ENCODE assay signal across 18 mouse cellular contexts in the genomic region with DNA sequence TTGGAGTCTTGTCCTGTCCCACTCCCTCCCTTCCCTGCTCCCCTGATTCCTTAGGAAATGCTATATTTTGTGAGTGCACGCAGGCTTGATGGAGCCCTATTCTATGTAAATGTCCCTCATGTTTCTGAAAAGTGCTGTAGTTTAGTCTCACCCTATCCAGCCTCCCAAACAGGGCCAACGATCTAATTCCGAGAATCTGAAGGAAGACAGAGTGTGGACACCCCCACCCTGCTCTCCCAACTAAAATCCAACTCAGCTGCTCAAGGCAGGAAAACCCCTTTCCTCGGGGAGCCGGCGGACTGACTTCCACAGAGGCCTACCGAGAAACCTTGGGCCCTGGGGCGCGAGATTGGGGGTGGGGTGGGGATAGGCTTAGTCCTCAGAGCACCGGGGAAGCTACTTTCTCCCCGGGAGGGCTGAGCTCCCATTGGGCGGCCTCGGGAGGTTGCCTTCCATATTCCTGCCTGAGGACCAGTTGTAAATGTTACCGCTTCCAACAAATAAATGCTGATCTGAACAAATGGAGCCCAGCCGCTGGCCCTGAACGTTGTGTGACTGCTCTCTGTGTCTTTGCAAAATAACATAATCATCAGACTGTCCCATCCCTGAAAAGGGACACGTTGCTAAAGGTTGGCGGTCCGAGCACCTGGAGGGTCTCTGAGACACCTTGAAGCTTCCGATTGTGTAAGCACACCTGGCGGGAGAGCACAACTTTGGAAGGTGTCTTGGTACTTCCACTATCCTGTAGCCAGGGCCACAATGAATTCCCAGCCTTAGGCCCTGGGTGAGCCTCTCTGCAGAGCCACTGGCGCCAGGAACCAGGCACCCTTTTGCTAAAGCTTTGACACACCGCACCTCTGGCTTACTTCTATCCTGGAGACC. TPM values are rescaled to one million over a fixed set of nuclear protein-coding genes. Genes with fewer than 3 reads are reported as not detected.
A peak's percentile ranks its signal among the peaks of the same experiment; 100 is the strongest.
DNase-seq lines count a peak whose midpoint lies in the region; ATAC-seq lines count a peak whose summit lies in the region.
"Had no signal": no experiment of that assay in that cellular context is flagged by ENCODE, and none has a peak within 500 bp of the region (broad histone marks: within the 10 kb centered on the region; RNA-seq: fewer than 3 reads in every experiment).

No protein-coding gene starts in this region.

- peaks cover 8% of the 10 kb centered on the region; the same call in 1 of the 2 replicates for H3K36me3 ChIP-seq in kidney, embryonic 14.5 days (ENCODE audit: control insufficient read depth, insufficient read depth, low read length)
- no peaks in the 10 kb centered on the region for H3K36me3 ChIP-seq in kidney, embryonic 15.5 days
- 0 out of 2 replicates have a peak, but pooled peaks cover 4% of the 10 kb centered on the region for H3K36me3 ChIP-seq in limb, embryonic 10.5 days
- H3K36me3 ChIP-seq in neural tube, embryonic 14.5 days (ENCODE audit: control insufficient read depth, insufficient read depth, low read length), result no peaks in the 10 kb centered on the region
- H3K36me3 ChIP-seq in hindbrain, embryonic 11.5 days (ENCODE audit: control insufficient read depth, insufficient read depth, low read length), result no peaks in the 10 kb centered on the region
- H3K36me3 ChIP-seq: heart, embryonic 15.5 days; lung, embryonic 15.5 days had no signal

- H3K4me2 ChIP-seq in kidney, embryonic 14.5 days (replicated peaks; ENCODE audit: low read depth, low read length), result peak overlapping the region; percentile 85
- H3K4me2 ChIP-seq in kidney, embryonic 15.5 days, result peak overlapping the region; percentile 80
- H3K4me2 ChIP-seq in neural tube, embryonic 14.5 days (ENCODE audit: low read depth, low read length), result peak overlapping the region; percentile 74
- no peak overlapping the region for H3K4me2 ChIP-seq in hindbrain, embryonic 11.5 days (replicated peaks; ENCODE audit: low read depth, low read length)
- H3K4me2 ChIP-seq: heart, embryonic 15.5 days; lung, embryonic 15.5 days had no signal

- no peak for ATAC-seq in kidney, embryonic 14.5 days (ENCODE audit: low FRiP score, low TSS enrichment)
- ATAC-seq in kidney, embryonic 15.5 days (replicated peaks; ENCODE audit: low FRiP score), result no peak
- ATAC-seq in neural tube, embryonic 14.5 days (ENCODE audit: low read depth), result no peak
- ATAC-seq in hindbrain, embryonic 11.5 days (ENCODE audit: low FRiP score), result no peak
- ATAC-seq: hindbrain, postnatal 0 days had no signal

- peak overlapping the region; percentile 85 for H3K4me3 ChIP-seq in kidney, embryonic 14.5 days (ENCODE audit: low read length)
- H3K4me3 ChIP-seq in kidney, embryonic 15.5 days (replicated peaks), result peak overlapping the region; percentile 70
- H3K4me3 ChIP-seq in limb, embryonic 10.5 days, result peak overlapping the region; percentile 80
- peak overlapping the region; percentile 53 for H3K4me3 ChIP-seq in neural tube, embryonic 14.5 days (ENCODE audit: low read depth, low read length)
- H3K4me3 ChIP-seq in hindbrain, embryonic 11.5 days (ENCODE audit: low read depth, low read length), result no peak overlapping the region
- H3K4me3 ChIP-seq: heart, embryonic 15.5 days; lung, embryonic 15.5 days had no signal

- no peaks in the 10 kb centered on the region for H3K9me3 ChIP-seq in kidney, embryonic 14.5 days (ENCODE audit: control insufficient read depth, low read length)
- H3K9me3 ChIP-seq in kidney, embryonic 15.5 days (replicated peaks), result no peaks in the 10 kb centered on the region
- no peaks in the 10 kb centered on the region for H3K9me3 ChIP-seq in limb, embryonic 10.5 days (replicated peaks)
- no peaks in the 10 kb centered on the region for H3K9me3 ChIP-seq in neural tube, embryonic 14.5 days (ENCODE audit: control insufficient read depth, low read length)
- H3K9me3 ChIP-seq in hindbrain, embryonic 11.5 days (ENCODE audit: control insufficient read depth, low read length), result no peaks in the 10 kb centered on the region
- H3K9me3 ChIP-seq: heart, embryonic 15.5 days; lung, embryonic 15.5 days had no signal

- DNase-seq in kidney, adult 11 months, result no peak
- peak; percentile 74 for DNase-seq in limb, embryonic 10.5 days (ENCODE audit: low spot score)
- DNase-seq in hindbrain, embryonic 11.5 days (ENCODE audit: low spot score), result no peak
- DNase-seq in layer of hippocampus, postnatal 25 days (ENCODE audit: extremely low spot score in 1 of 2, low spot score in 1 of 2), result no peak
- DNase-seq: cerebellum, adult 18-20 months; layer of hippocampus, adult 9-11 months; left cerebral cortex, postnatal 4 days; right cerebral cortex, postnatal 4 days; thymus, postnatal 36 days had no signal

- no peaks in the 10 kb centered on the region for H3K27me3 ChIP-seq in kidney, embryonic 14.5 days (ENCODE audit: control insufficient read depth, insufficient read depth, low read length)
- H3K27me3 ChIP-seq in kidney, embryonic 15.5 days, result 0 out of 2 replicates have a peak, but pooled peaks cover 13% of the 10 kb centered on the region
- peaks cover 50% of the 10 kb centered on the region for H3K27me3 ChIP-seq in limb, embryonic 10.5 days (ENCODE audit: low read depth, poor library complexity, severe bottlenecking)
- H3K27me3 ChIP-seq in neural tube, embryonic 14.5 days (ENCODE audit: control insufficient read depth, insufficient read depth, low read length), result peaks cover 5% of the 10 kb centered on the region; the same call in 1 of the 2 replicates
- H3K27me3 ChIP-seq in hindbrain, embryonic 11.5 days (ENCODE audit: control insufficient read depth, insufficient read depth, low read length), result peaks cover 92% of the 10 kb centered on the region

- peaks cover 32% of the 10 kb centered on the region; the same call in 1 of the 2 replicates for H3K4me1 ChIP-seq in kidney, embryonic 14.5 days (ENCODE audit: control insufficient read depth, insufficient read depth, low read length)
- H3K4me1 ChIP-seq in kidney, embryonic 15.5 days, result peaks cover 65% of the 10 kb centered on the region
- H3K4me1 ChIP-seq in limb, embryonic 10.5 days, result peaks cover 89% of the 10 kb centered on the region
- H3K4me1 ChIP-seq in neural tube, embryonic 14.5 days (ENCODE audit: control insufficient read depth, insufficient read depth, low read length), result peaks cover 15% of the 10 kb centered on the region; the same call in 1 of the 2 replicates
- peaks cover 7% of the 10 kb centered on the region for H3K4me1 ChIP-seq in hindbrain, embryonic 11.5 days (replicated peaks; ENCODE audit: control insufficient read depth, insufficient read depth, low read length)

- WGBS in kidney, embryonic 14.5 days, result 7% methylated on average over 23 of the region's 23 CpGs
- WGBS in kidney, embryonic 15.5 days, result 14% methylated on average over 23 of the region's 23 CpGs
- 2% methylated on average over 23 of the region's 23 CpGs for WGBS in limb, embryonic 10.5 days
- WGBS in neural tube, embryonic 14.5 days, result 7% methylated on average over 23 of the region's 23 CpGs
- 2% methylated on average over 23 of the region's 23 CpGs for WGBS in hindbrain, embryonic 11.5 days

- peak overlapping the region; percentile 99 for H3K9ac ChIP-seq in kidney, embryonic 14.5 days (ENCODE audit: low read depth, low read length)
- peak overlapping the region; percentile 94 for H3K9ac ChIP-seq in kidney, embryonic 15.5 days
- peak overlapping the region; percentile 92 for H3K9ac ChIP-seq in neural tube, embryonic 14.5 days (replicated peaks; ENCODE audit: low read depth, low read length)
- H3K9ac ChIP-seq in hindbrain, embryonic 11.5 days (ENCODE audit: low read depth, low read length), result no peak overlapping the region
- H3K9ac ChIP-seq: heart, embryonic 15.5 days; lung, embryonic 15.5 days had no signal

- peak overlapping the region; percentile 99 for H3K27ac ChIP-seq in kidney, embryonic 14.5 days (ENCODE audit: low read depth, low read length)
- peak overlapping the region; percentile 96 for H3K27ac ChIP-seq in kidney, embryonic 15.5 days
- peak overlapping the region; percentile 99 for H3K27ac ChIP-seq in limb, embryonic 10.5 days
- peak overlapping the region; percentile 90 for H3K27ac ChIP-seq in neural tube, embryonic 14.5 days (ENCODE audit: low read depth, low read length)
- no peak overlapping the region for H3K27ac ChIP-seq in hindbrain, embryonic 11.5 days (ENCODE audit: low read depth, low read length)
- H3K27ac ChIP-seq: heart, embryonic 15.5 days; hindbrain, postnatal 0 days; lung, embryonic 15.5 days had no signal

RNA-seq across cellular contexts. Expression of a gene that starts 2.4 kb away (rescaled TPM):
- polyA plus RNA-seq in kidney, embryonic 14.5 days (2014; fragmentation: Nextera tagmentation; extraction: Ambion mirVana), result 36.2 and 47.9 TPM in 2 replicates
- polyA plus RNA-seq in kidney, embryonic 15.5 days (2015; fragmentation: Nextera tagmentation; extraction: Ambion mirVana), result 38.1 and 40.7 TPM in 2 replicates
- 38.0 and 52.3 TPM in 2 replicates for polyA plus RNA-seq in limb, embryonic 10.5 days (2016; fragmentation: Nextera tagmentation; extraction: Ambion mirVana)
- 20.9 and 37.4 TPM in 2 replicates for polyA plus RNA-seq in neural tube, embryonic 14.5 days (2014; fragmentation: Nextera tagmentation; extraction: Ambion mirVana)
- polyA plus RNA-seq in hindbrain, embryonic 11.5 days (2014; fragmentation: Nextera tagmentation; extraction: Ambion mirVana), result 0.11 TPM in 1 of 2 replicates, not detected in the other
- not detected for total RNA-seq in layer of hippocampus, postnatal 25 days (2021)
- total RNA-seq: hindbrain, postnatal 0 days; left cerebral cortex, postnatal 4 days; megakaryocyte progenitor cell, adult 5-6 weeks; midbrain, postnatal 0 days had no signal
- polyA plus RNA-seq: hindbrain, postnatal 0 days; midbrain, postnatal 0 days had no signal

RNA-seq across cellular contexts. Expression of a gene that starts 4.5 kb away (rescaled TPM):
- polyA plus RNA-seq in kidney, embryonic 14.5 days (2014; fragmentation: Nextera tagmentation; extraction: Ambion mirVana), result 45.0 and 45.2 TPM in 2 replicates
- polyA plus RNA-seq in kidney, embryonic 15.5 days (2015; fragmentation: Nextera tagmentation; extraction: Ambion mirVana), result 36.4 and 40.8 TPM in 2 replicates
- 11.6 and 17.4 TPM in 2 replicates for polyA plus RNA-seq in limb, embryonic 10.5 days (2016; fragmentation: Nextera tagmentation; extraction: Ambion mirVana)
- 19.9 and 23.6 TPM in 2 replicates for polyA plus RNA-seq in neural tube, embryonic 14.5 days (2014; fragmentation: Nextera tagmentation; extraction: Ambion mirVana)
- polyA plus RNA-seq in hindbrain, embryonic 11.5 days (2014; fragmentation: Nextera tagmentation; extraction: Ambion mirVana), result 0.19 and 0.50 TPM in 2 replicates
- total RNA-seq in layer of hippocampus, postnatal 25 days (2021), result not detected
- total RNA-seq: megakaryocyte progenitor cell, adult 5-6 weeks had no signal
- polyA plus RNA-seq: hindbrain, postnatal 0 days; midbrain, postnatal 0 days had no signal

RNA-seq across cellular contexts. Expression of a gene that starts 8.2 kb away (rescaled TPM):
- polyA plus RNA-seq in kidney, embryonic 14.5 days (2014; fragmentation: Nextera tagmentation; extraction: Ambion mirVana), result 45.1 and 45.9 TPM in 2 replicates
- polyA plus RNA-seq in kidney, embryonic 15.5 days (2015; fragmentation: Nextera tagmentation; extraction: Ambion mirVana), result 33.6 and 36.6 TPM in 2 replicates
- 51.1 and 68.0 TPM in 2 replicates for polyA plus RNA-seq in limb, embryonic 10.5 days (2016; fragmentation: Nextera tagmentation; extraction: Ambion mirVana)
- 55.4 and 90.2 TPM in 2 replicates for polyA plus RNA-seq in neural tube, embryonic 14.5 days (2014; fragmentation: Nextera tagmentation; extraction: Ambion mirVana)
- polyA plus RNA-seq in hindbrain, embryonic 11.5 days (2014; fragmentation: Nextera tagmentation; extraction: Ambion mirVana), result 0.13 TPM in 1 of 2 replicates, not detected in the other
- not detected for total RNA-seq in layer of hippocampus, postnatal 25 days (2021)
- total RNA-seq: hindbrain, postnatal 0 days; left cerebral cortex, postnatal 4 days; megakaryocyte progenitor cell, adult 5-6 weeks had no signal
- polyA plus RNA-seq: frontal cortex, adult 2 months; heart, embryonic 15.5 days; hindbrain, postnatal 0 days; midbrain, postnatal 0 days had no signal

RNA-seq across cellular contexts. Expression of a gene that starts 11.8 kb away (rescaled TPM):
- 12.3 and 12.6 TPM in 2 replicates for polyA plus RNA-seq in kidney, embryonic 14.5 days (2014; fragmentation: Nextera tagmentation; extraction: Ambion mirVana)
- 15.2 and 15.9 TPM in 2 replicates for polyA plus RNA-seq in kidney, embryonic 15.5 days (2015; fragmentation: Nextera tagmentation; extraction: Ambion mirVana)
- polyA plus RNA-seq in limb, embryonic 10.5 days (2016; fragmentation: Nextera tagmentation; extraction: Ambion mirVana), result 1.4 and 3.0 TPM in 2 replicates
- 13.5 and 13.9 TPM in 2 replicates for polyA plus RNA-seq in neural tube, embryonic 14.5 days (2014; fragmentation: Nextera tagmentation; extraction: Ambion mirVana)
- polyA plus RNA-seq in hindbrain, embryonic 11.5 days (2014; fragmentation: Nextera tagmentation; extraction: Ambion mirVana), result 49.5 and 58.0 TPM in 2 replicates
- total RNA-seq in layer of hippocampus, postnatal 25 days (2021), result not detected
- total RNA-seq: left cerebral cortex, postnatal 4 days; megakaryocyte progenitor cell, adult 5-6 weeks had no signal
- polyA plus RNA-seq: frontal cortex, adult 2 months; midbrain, postnatal 0 days had no signal

RNA-seq across cellular contexts. Expression of a gene that starts 11.8 kb away (rescaled TPM):
- polyA plus RNA-seq in kidney, embryonic 14.5 days (2014; fragmentation: Nextera tagmentation; extraction: Ambion mirVana), result 6.3 and 18.7 TPM in 2 replicates
- 5.6 and 5.8 TPM in 2 replicates for polyA plus RNA-seq in kidney, embryonic 15.5 days (2015; fragmentation: Nextera tagmentation; extraction: Ambion mirVana)
- polyA plus RNA-seq in limb, embryonic 10.5 days (2016; fragmentation: Nextera tagmentation; extraction: Ambion mirVana), result 1.2 and 2.3 TPM in 2 replicates
- polyA plus RNA-seq in neural tube, embryonic 14.5 days (2014; fragmentation: Nextera tagmentation; extraction: Ambion mirVana), result 4.7 and 5.5 TPM in 2 replicates
- 3.3 and 3.7 TPM in 2 replicates for polyA plus RNA-seq in hindbrain, embryonic 11.5 days (2014; fragmentation: Nextera tagmentation; extraction: Ambion mirVana)
- not detected for total RNA-seq in layer of hippocampus, postnatal 25 days (2021)
- total RNA-seq: left cerebral cortex, postnatal 4 days; megakaryocyte progenitor cell, adult 5-6 weeks had no signal
- polyA plus RNA-seq: frontal cortex, adult 2 months; midbrain, postnatal 0 days had no signal

Comparison
In these comparisons a context has a peak if more than half of its experiments do, and no peak if none do; other contexts are left out.
1. RNA of a gene that starts 2.4 kb away (polyA plus RNA-seq): 38.1 to 40.7 TPM in kidney, embryonic 15.5 days, 38.0 to 52.3 TPM in limb, embryonic 10.5 days, 20.9 to 37.4 TPM in neural tube, embryonic 14.5 days and 36.2 to 47.9 TPM in kidney, embryonic 14.5 days; 0.11 TPM in hindbrain, embryonic 11.5 days; every median in the first group is over 10 times any median in the second.
2. RNA of a gene that starts 8.2 kb away (polyA plus RNA-seq): 55.4 to 90.2 TPM in neural tube, embryonic 14.5 days, 51.1 to 68.0 TPM in limb, embryonic 10.5 days, 45.1 to 45.9 TPM in kidney, embryonic 14.5 days and 33.6 to 36.6 TPM in kidney, embryonic 15.5 days; 0.13 TPM in hindbrain, embryonic 11.5 days; every median in the first group is over 10 times any median in the second.